Mouse (Mus musculus) CD4-positive naive resting alpha-beta T cell, adult 57 days (primary cell): ENCODE measurements around the gene 3830417A13Rik. TPM values are rescaled to one million over a fixed set of nuclear protein-coding genes. Genes with fewer than 3 reads are reported as not detected.

ENCODE experiments used
- total RNA-seq: library from RNA; stranded (reverse); gene quantifications from one replicate; pipeline ENCODE4 v1.2.4, GENCODE M21; 2023

The 3830417A13Rik gene
- not detected for total RNA-seq

DNA sequence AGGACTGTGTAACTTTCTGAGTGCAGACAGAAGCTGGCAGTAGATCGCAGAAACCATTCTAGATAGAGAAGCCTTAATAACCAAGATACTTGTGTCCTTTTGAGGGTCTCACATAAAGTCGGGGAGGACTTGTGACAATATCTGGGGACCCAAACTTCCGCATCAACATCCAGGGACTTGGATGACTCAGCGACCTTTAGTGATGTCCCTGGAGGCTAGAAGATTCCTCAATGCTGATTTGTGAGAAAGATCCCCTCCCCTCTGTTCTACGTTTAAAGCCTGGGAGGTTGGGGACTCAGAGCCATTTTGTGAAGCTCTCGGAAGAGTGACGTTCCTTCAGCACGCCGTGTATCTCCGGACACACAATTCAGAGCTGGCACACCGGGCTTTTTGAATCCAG lies at the start of gene 3830417A13Rik:
Gene 3830417A13Rik (plus strand): TSS at position 301 of the 400 bp plus-strand sequence.

GRCm38 (mm10) chrX:64152098-64152497 lies 21.2 kb upstream of the 3830417A13Rik start, which contains the start of gene Gm6760:
Gene Gm6760 (minus strand): TSS chrX:64152198.

Other genes with a start within 250 kb of the 3830417A13Rik start
- not detected for gene Gm6760, start 21.4 kb upstream of the 3830417A13Rik start, total RNA-seq
- gene Slitrk4, start 103.4 kb downstream of the 3830417A13Rik start, total RNA-seq: not detected